Mouse (Mus musculus) embryonic facial prominence, embryonic 14.5 days (tissue): Measurements from ENCODE around the gene Spryd3. TPM values are rescaled to one million over a fixed set of nuclear protein-coding genes. Genes with fewer than 3 reads are reported as not detected.
"Not testable (repeated sequence)": the region's sequence is repeated elsewhere in the genome, so short reads cannot be mapped to it uniquely, and the experiment has no call there.

Source experiments
- ATAC-seq: fragments of 200-750 bp; cut with Nextera tagmentation; 2 replicates; pipeline ENCODE4 v1.8.0; 2017; ENCODE audit warnings: low read depth, moderate number of reproducible peaks, moderate TSS enrichment
- DNase-seq: peaks from one replicate; pipeline ENCODE4 v3.0.0-alpha.2; 2015; ENCODE audit warnings: low spot score
- H3K27ac ChIP-seq: fragments of 300-500 bp; sonication (generic); replicated peaks from 2 replicates; pipeline ENCODE4 v1.5.1; 2014; ENCODE audit warnings: low read depth, mild to moderate bottlenecking, low read length, moderate library complexity
- H3K27me3 ChIP-seq: fragments of 300-500 bp; sonication (generic); replicated peaks from 2 replicates; pipeline ENCODE4 v1.6.1; 2014; ENCODE audit warnings: low read length; ENCODE audit not compliant: control insufficient read depth, insufficient read depth
- H3K36me3 ChIP-seq: fragments of 300-500 bp; sonication (generic); 2 replicates; pipeline ENCODE4 v1.6.1; 2014; ENCODE audit warnings: low read length, mixed read lengths; ENCODE audit not compliant: control insufficient read depth, insufficient read depth
- H3K4me1 ChIP-seq: fragments of 300-500 bp; sonication (generic); 2 replicates; pipeline ENCODE4 v1.6.1; 2014; ENCODE audit warnings: antibody characterized with exemption, low read length; ENCODE audit not compliant: control insufficient read depth, insufficient read depth
- H3K4me2 ChIP-seq: fragments of 300-500 bp; sonication (generic); 2 replicates; pipeline ENCODE4 v1.6.1; 2014; ENCODE audit warnings: low read depth, mild to moderate bottlenecking, low read length, moderate library complexity, mixed read lengths
- H3K4me3 ChIP-seq: fragments of 300-500 bp; sonication (generic); 2 replicates; pipeline ENCODE4 v1.5.1; 2014; ENCODE audit warnings: low read depth, mild to moderate bottlenecking, low read length
- H3K9ac ChIP-seq: fragments of 300-500 bp; sonication (generic); 2 replicates; pipeline ENCODE4 v1.6.1; 2014; ENCODE audit warnings: low read depth, mild to moderate bottlenecking, low read length, moderate library complexity, mixed read lengths
- H3K9me3 ChIP-seq: fragments of 300-500 bp; sonication (generic); 2 replicates; pipeline ENCODE4 v1.6.1; 2016; ENCODE audit warnings: low read length; ENCODE audit not compliant: control insufficient read depth
- WGBS: fragments of 180-500 bp; shearing (Covaris S2); extraction: QIAGEN DNeasy Blood & Tissue Kit; methylation state at CpG from one replicate; pipeline ENCODE4 v1.1.7; 2014; 5-methylcytosine and 5-hydroxymethylcytosine counted together
- polyA plus RNA-seq: library from polyadenylated mRNA; unstranded; fragments of >200 nt; fragmentation: Nextera tagmentation; extraction: Ambion mirVana; gene quantifications from 2 replicates; pipeline ENCODE4 v1.2.1, GENCODE M21; 2014

Spryd3 gene
- polyA plus RNA-seq, 1 experiment from 2014 or later = 19.2 TPM

- Histone ChIP-seq H3K27me3 (no peaks in the 10 kb centered on the region), H3K4me1 (peaks cover 2% of the 10 kb centered on the region; the same call in 1 of the 2 replicates), H3K9ac (no peak overlapping the region), H3K36me3 (peaks cover 97% of the 10 kb centered on the region), H3K9me3 (no peaks in the 10 kb centered on the region), H3K27ac (no peak overlapping the region), H3K4me2 (no peak overlapping the region), H3K4me3 (no peak overlapping the region)
- DNase-seq = no peak
- WGBS = 90% methylated on average over 4 of the region's 4 CpGs
- no peak for ATAC-seq
Measured at GRCm38 (mm10) chr15:102092222-102092621, 43.8 kb downstream of the Spryd3 start.

DNA sequence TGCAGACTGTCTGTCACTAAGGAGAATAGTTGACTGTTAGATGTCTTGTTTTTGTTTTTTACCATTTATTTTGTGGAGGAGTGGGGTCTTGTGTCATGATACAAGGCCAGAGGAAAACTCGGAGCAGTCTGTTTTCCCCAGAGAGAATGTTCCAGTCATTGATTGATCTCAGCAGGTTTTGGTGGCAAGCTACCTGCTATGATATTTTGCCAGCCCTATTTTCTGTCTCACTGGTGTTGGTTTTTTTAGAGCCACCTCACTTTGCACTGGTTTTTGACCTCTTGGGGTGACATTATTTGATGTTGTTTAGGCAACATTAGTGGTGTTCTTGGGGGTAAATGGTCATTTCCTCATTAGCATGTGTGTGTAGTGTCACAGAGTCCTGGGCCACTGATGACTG is 44.3 kb downstream of the Spryd3 start:
- Histone ChIP-seq H3K9ac (no peak overlapping the region), H3K9me3 (no peaks in the 10 kb centered on the region), H3K4me1 (no peaks in the 10 kb centered on the region), H3K27ac (no peak overlapping the region), H3K4me2 (no peak overlapping the region), H3K27me3 (no peaks in the 10 kb centered on the region), H3K4me3 (no peak overlapping the region), H3K36me3 (peaks cover 99% of the 10 kb centered on the region)
- ATAC-seq (no peak), DNase-seq (no peak)
- 57% methylated on average over 1 of the region's 1 CpGs for WGBS

- Histone ChIP-seq H3K27ac (no peak overlapping the region), H3K4me2 (no peak overlapping the region), H3K9me3 (no peaks in the 10 kb centered on the region), H3K27me3 (no peaks in the 10 kb centered on the region), H3K4me1 (no peaks in the 10 kb centered on the region), H3K36me3 (peaks cover 100% of the 10 kb centered on the region), H3K4me3 (no peak overlapping the region), H3K9ac (no peak overlapping the region)
- no peak for DNase-seq
- 80% methylated on average over 12 of the region's 12 CpGs for WGBS
- no peak for ATAC-seq
Measured at GRCm38 (mm10) chr15:102091063-102091679, 44.9 kb downstream of the Spryd3 start.

- Histone ChIP-seq H3K9ac (no peak overlapping the region), H3K4me2 (no peak overlapping the region), H3K4me3 (no peak overlapping the region), H3K27ac (no peak overlapping the region), H3K36me3 (peaks cover 99% of the 10 kb centered on the region), H3K27me3 (no peaks in the 10 kb centered on the region), H3K9me3 (no peaks in the 10 kb centered on the region), H3K4me1 (no peaks in the 10 kb centered on the region)
- WGBS = 82% methylated on average over 12 of the region's 12 CpGs
- ATAC-seq = no peak
- no peak for DNase-seq
Measured at GRCm38 (mm10) chr15:102089914-102090585, 46.0 kb downstream of the Spryd3 start.

DNA sequence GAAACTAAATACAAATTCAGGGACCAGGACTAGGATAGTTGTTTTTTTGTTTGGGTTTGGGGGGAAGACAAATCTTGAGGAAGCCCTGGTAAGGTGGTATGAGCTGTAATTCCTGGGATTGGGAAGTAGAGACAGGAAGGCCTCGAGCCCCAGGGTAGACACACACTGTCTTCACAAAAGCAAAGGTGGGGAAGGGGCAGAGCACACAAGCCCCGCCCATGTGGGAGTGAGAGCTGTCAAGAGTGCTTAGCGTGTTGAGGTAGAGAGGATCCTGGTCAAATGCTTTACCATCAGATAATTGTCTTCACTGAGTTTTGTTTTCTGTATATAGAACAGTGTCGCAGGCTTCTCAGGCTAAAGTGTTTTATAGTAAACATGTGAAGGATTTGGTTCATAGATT is 53.0 kb downstream of the Spryd3 start:
- Histone ChIP-seq H3K27me3 (no peaks in the 10 kb centered on the region), H3K4me1 (no peaks in the 10 kb centered on the region), H3K9ac (no peak overlapping the region), H3K27ac (no peak overlapping the region), H3K36me3 (peaks cover 61% of the 10 kb centered on the region), H3K9me3 (no peaks in the 10 kb centered on the region), H3K4me3 (no peak overlapping the region), H3K4me2 (no peak overlapping the region)
- DNase-seq (no peak), ATAC-seq (no peak)
- 89% methylated on average over 4 of the region's 4 CpGs for WGBS

DNA sequence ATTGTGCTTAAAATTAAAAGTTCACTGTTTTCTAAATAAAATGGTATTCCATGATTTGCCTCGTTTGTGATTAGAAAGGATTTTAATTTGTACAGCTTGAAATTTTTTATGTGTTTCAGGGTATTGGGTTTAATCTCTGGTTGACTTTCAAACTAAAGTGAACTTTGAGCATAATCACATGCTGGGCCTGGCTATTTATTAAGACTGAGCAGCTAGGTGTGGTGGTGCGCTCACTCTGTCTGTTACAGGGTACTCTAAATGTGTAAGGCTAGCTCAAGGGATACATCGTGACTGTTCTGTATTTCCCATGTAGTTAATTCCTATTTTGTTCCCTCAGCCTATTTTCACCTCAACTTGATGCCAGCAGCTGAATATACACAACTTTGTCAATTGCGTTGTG is 53.9 kb downstream of the Spryd3 start:
- WGBS = 87% methylated on average over 4 of the region's 4 CpGs
- ATAC-seq = no peak
- no peak overlapping the region for H3K4me2 ChIP-seq
- no peaks in the 10 kb centered on the region for H3K27me3 ChIP-seq
- no peaks in the 10 kb centered on the region for H3K4me1 ChIP-seq
- no peak overlapping the region for H3K9ac ChIP-seq
- no peak for DNase-seq
- H3K4me3 ChIP-seq = no peak overlapping the region
- no peaks in the 10 kb centered on the region for H3K9me3 ChIP-seq
- no peak overlapping the region for H3K27ac ChIP-seq
- peaks cover 52% of the 10 kb centered on the region for H3K36me3 ChIP-seq

DNA sequence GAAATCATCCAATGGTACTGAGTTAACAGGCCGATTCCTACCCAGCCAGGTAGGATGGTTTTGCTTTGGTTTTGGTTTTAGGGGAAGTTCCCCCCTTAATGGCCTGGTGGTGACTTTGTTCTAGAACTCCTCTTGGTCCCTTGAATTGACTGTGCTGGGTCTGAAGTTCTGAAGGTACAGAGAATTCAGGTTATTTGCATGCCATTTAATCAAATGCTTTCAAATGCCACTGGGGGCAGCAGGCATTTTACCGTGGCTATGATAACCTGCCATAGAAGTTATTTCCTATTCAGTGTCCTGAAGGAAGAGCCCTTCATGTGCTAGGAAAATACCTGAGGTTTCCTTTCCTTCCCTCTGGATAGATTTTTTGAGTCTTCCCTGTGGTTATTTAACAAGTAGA is 55.6 kb downstream of the Spryd3 start:
- H3K36me3 ChIP-seq = peaks cover 35% of the 10 kb centered on the region
- peaks cover 6% of the 10 kb centered on the region for H3K4me1 ChIP-seq
- DNase-seq = no peak
- no peak for ATAC-seq
- H3K4me2 ChIP-seq = no peak overlapping the region
- WGBS = 59% methylated on average over 2 of the region's 2 CpGs
- no peak overlapping the region for H3K9ac ChIP-seq
- H3K9me3 ChIP-seq = no peaks in the 10 kb centered on the region
- H3K27ac ChIP-seq = no peak overlapping the region
- H3K27me3 ChIP-seq = no peaks in the 10 kb centered on the region
- no peak overlapping the region for H3K4me3 ChIP-seq

DNA sequence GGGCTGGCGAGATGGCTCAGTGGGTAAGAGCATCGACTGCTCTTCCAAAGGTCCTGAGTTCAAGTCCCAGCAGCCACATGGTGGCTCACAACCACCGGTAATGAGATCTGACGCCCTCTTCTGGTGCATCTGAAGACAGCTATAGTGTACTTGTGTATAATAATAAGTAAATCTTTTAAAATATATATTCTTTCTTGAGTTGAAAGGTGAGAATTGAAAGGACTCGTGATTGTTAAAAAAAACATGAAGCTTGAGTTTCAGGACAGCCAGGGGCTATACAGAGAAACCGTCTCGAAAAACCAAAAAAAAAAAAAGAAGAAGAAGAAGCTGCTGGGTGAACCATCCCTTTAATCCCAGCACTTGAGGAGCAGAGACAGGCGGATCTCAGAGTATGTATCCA is 56.1 kb downstream of the Spryd3 start:
- 71% methylated on average over 8 of the region's 8 CpGs for WGBS
- H3K27me3 ChIP-seq, H3K9ac ChIP-seq, ATAC-seq, H3K27ac ChIP-seq, DNase-seq, H3K4me3 ChIP-seq, H3K9me3 ChIP-seq, H3K4me2 ChIP-seq: not testable (repeated sequence)
- H3K4me1 ChIP-seq = peaks cover 11% of the 10 kb centered on the region
- peaks cover 32% of the 10 kb centered on the region for H3K36me3 ChIP-seq

GRCm38 (mm10) chr15:102079221-102079620 is 56.8 kb downstream of the Spryd3 start:
- no peak overlapping the region for H3K4me2 ChIP-seq
- ATAC-seq = no peak
- H3K27ac ChIP-seq = no peak overlapping the region
- peaks cover 13% of the 10 kb centered on the region for H3K4me1 ChIP-seq
- no peaks in the 10 kb centered on the region for H3K27me3 ChIP-seq
- peaks cover 25% of the 10 kb centered on the region for H3K36me3 ChIP-seq
- no peak overlapping the region for H3K4me3 ChIP-seq
- H3K9ac ChIP-seq = no peak overlapping the region
- no peaks in the 10 kb centered on the region for H3K9me3 ChIP-seq
- no peak for DNase-seq
- 69% methylated on average over 4 of the region's 4 CpGs for WGBS
